Mouse (Mus musculus): ENCODE data around the gene Wdfy3.

The Wdfy3 gene

DNA sequence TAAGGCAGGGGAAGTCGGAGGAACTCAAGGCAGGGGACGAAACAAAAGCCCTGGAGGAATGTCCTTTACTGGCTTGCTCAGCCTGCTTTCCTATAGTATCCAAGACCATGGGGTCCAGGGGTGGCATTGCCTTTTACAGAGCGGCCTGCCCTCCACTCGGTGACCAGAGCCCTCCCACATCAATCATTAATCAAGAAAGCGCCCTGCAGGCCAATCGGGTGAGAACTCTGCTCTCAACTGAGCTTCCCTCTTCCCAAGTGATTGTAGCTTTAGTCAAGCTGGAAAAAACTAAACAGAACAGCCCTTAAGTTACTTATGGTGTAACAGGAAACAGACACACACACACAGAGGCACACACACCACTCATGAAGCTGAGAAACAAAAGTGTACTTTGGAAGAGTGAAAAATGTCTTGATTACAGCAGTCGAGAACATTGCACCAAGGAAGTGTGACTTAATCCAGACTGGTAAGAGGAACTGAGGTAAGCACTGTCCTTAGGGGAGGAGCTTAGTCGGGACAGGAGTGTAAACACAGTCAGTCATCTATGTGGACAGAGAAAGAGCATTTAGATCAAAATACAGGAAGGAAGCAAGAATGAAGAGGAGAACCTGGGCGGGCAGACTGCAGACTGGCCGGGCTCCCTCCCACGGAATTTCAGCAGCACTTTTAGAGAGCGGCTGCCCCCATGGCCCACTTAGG lies 101.4 kb downstream of the Wdfy3 start:
- in situ Hi-C loops (cut with MboI; ENCODE audit: low pct_unique_long_range_greater_than_20kb in 1 of 2, low sequenced_read_pairs in 2 of 2, unreplicated experiment in 1 of 2) = no loop called here

DNA sequence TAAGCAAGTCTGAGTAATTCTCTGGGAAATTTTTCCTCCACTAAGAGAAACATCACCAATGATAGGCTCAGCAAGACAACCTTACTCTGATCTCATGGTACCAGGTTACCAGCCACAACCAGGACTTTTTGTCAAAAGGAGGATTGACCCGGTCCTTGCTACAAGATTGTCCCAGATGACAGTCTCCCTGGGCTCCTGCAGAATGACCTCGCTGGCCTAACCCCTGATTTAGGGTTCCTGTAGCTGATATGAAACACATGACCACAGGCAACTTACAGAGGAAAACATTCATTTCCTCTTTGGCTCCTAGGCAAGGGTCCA lies 101.9 kb downstream of the Wdfy3 start:
- in situ Hi-C loops (cut with MboI; ENCODE audit: low pct_unique_long_range_greater_than_20kb in 1 of 2, low sequenced_read_pairs in 2 of 2, unreplicated experiment in 1 of 2) = no loop called here

DNA sequence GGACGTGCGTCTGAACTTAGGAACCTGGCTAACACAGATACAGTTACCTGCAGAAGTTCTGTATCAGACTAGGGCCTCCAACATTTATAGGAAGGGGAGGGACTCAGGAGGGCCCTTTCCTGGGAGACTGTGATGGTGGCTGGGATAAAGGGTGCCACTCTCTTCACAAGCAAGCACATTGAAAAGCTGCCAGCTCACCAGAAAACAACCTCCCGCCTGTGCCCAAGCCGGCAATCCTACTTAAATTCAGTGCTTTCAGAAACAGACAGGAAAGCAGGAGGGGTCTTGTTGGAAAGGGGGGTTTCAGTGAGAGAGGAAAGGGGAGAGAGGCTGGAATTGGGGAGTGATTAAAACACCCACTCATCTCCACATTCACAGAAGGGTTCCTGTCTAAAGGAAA lies 106.9 kb downstream of the Wdfy3 start:
- in situ Hi-C loops (cut with MboI; ENCODE audit: low pct_unique_long_range_greater_than_20kb in 1 of 2, low sequenced_read_pairs in 2 of 2, unreplicated experiment in 1 of 2) = no loop called here

DNA sequence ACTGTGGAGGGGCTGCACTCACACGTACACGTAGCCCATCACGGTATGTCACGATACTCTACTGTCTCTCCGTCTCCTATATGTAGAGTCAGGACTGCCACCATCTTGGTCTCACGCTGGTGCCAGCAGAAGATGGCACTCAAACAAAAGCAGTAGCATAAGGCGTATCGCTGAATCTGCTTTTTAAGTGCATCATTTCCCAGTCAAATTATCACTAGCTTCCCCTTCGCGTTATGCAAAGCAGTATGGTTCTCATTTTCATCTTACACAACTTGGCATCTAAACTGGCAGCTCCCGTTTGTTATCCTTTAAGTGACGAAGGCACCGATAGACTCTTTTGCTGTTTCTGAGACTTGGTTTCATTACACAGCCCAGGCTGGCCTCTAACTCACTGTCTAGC lies 110.4 kb downstream of the Wdfy3 start:
- in situ Hi-C loops (cut with MboI; ENCODE audit: low pct_unique_long_range_greater_than_20kb in 1 of 2, low sequenced_read_pairs in 2 of 2, unreplicated experiment in 1 of 2) = no loop called here

DNA sequence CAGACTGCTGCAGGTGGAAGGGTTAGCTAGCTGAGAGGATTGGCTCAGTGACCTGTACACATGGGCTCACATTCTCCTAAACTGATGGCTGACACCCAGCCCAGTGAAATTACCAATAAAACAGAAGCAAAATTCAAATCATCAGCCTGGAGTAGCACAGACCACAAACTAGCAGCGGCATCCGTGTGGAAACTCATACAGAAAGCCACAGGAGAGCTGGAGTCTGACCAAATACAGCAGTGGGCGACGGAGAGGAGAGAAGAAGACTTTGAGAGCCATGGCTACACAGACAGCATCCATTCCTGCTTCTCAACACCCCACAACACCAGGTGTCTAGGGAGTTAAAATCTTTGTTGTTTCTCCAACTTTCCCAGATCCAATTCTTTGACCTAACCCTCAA lies 110.8 kb downstream of the Wdfy3 start:
- in situ Hi-C loops (cut with MboI; ENCODE audit: low pct_unique_long_range_greater_than_20kb in 1 of 2, low sequenced_read_pairs in 2 of 2, unreplicated experiment in 1 of 2) = no loop called here

DNA sequence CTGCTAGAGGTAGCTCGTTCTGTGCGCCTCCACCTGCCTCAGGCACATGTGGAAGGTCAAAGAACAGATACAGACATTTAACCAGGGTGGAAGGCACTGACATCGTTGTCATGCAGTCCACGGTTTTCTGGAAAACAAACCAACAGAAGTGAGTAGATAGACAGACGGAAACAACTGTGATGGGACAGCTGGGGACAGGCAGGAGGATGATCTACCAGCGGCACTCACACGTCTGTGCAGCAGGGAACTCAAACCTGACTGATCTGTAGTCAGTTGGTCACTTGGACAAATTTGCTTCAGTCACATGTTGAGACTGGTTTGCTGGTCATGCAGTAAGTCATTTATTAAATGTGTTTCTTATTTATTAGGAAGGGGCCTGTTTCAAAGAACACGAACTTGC lies 112.3 kb downstream of the Wdfy3 start:
- in situ Hi-C loops (cut with MboI; ENCODE audit: low pct_unique_long_range_greater_than_20kb in 1 of 2, low sequenced_read_pairs in 2 of 2, unreplicated experiment in 1 of 2) = no loop called here

DNA sequence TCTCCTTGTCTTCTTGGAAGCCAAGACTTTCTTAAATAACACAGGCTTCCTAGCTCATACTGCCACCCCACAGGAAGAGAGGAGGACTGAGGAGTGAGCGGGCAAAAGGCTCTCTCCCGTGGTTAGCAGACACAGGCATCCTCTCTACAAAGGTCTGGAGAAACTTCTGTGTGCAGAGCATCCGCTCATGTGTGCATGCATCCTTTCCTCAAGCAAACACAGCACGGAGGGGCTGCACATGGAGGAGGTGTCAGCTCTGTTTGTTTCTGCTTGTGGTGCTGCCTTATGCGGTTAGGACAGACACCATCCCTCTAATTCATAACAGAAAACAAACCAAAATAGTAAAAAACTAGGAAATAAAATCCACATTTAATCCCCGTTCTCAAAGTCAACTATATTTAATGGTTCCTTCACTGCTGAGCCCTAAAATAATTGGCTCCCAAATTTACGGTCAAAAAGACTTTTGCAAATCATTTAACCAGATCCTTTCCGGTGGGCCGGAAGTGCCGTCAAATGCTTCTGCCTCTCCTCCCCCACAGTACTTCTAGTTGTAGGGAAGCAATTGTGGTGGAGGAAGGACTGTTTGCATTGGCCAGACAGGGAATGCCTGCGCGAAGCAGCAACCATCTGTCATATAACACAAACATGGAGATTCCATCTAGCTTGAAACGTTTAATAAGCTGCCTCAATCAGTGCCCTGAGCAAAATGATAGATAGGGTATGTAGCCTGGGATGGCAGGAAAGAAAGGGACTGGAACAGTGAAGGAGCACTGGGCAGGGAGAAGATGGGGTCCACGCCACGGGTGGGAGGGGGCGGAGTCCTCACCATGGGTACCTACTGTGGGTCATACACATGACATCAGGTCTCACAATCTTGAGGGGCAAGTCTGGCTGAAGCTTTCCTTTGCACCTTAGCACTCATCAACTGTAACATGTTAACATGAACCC lies 115.1 kb downstream of the Wdfy3 start:
- in situ Hi-C loops (cut with MboI; ENCODE audit: low pct_unique_long_range_greater_than_20kb in 1 of 2, low sequenced_read_pairs in 2 of 2, unreplicated experiment in 1 of 2) = no loop called here

DNA sequence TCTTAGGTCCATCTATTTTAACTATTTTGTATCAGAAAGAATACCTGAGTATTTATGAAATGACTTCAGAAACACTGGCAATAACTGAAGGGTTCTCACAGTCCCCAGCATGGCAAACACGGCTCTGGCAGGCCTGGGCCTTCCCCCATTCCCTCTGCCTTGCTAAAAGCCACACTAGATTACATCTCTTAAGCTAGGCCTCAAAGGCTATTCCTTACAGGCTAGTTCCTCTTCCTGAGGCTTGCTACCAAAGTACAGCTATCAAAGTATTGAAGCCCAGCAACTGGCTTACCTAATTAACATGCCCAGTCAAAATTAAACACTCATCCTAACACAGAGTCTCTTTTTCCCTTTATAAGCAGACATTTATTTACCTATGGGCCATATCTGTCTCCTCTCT lies 117.8 kb downstream of the Wdfy3 start:
- in situ Hi-C loops (cut with MboI; ENCODE audit: low pct_unique_long_range_greater_than_20kb in 1 of 2, low sequenced_read_pairs in 2 of 2, unreplicated experiment in 1 of 2) = no loop called here

DNA sequence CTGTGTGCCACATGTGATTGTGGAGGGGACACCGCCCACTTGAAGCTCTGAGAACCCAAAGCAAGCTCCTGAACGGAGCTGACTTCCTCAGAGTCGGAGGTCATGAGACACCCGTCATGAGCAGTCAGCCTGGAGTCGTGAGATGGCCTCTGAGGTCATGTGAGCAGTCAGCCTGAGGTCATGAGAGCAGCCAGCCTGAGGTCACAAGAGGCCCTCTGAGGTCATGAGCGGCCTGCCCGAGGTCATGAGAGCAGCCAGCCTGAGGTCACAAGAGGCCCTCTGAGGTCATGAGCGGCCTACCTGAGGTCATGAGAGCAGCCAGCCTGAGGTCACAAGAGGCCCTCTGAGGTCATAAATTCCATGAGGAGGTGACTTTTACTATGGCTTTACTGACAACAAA lies 120.4 kb downstream of the Wdfy3 start:
- in situ Hi-C loops (cut with MboI; ENCODE audit: low pct_unique_long_range_greater_than_20kb in 1 of 2, low sequenced_read_pairs in 2 of 2, unreplicated experiment in 1 of 2) = no loop called here

DNA sequence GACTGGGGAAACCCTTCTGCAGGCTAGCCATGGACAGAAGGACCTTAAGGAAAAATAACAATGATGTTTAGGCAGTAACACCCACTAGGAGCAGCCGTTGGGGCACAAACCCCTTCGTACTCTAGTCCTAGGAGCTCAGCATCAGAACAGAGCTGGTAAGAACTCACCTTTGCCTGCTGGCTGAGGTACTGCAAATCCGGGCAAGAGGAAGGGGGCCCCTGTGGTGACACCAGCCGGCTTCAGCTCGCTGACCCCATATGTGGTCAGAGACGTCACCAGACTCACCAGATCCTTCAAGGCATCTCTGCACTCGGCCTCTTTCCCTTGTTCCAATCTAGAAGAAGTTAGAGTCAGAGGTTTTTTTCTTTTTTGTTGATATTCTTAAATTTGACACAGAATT lies 121.1 kb downstream of the Wdfy3 start:
- in situ Hi-C loops (cut with MboI; ENCODE audit: low pct_unique_long_range_greater_than_20kb in 1 of 2, low sequenced_read_pairs in 2 of 2, unreplicated experiment in 1 of 2) = no loop called here

DNA sequence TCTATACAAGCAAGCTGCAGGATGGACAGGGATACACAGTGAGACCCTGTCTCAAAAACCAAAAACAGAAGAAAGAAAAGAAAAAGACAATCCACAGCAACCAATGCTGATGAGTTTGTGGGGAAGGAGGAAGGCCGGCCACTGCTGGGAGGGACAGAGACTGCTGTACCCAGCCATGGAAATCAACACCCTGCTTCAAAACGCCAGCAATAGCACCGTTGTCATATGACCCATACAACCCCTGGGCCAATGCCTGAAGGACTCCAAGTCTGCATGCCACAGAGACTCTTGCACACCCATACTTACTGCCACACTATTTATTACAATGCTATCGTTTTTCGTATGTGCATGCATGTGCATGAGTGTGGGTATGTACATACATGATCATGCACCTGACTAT lies 124.0 kb downstream of the Wdfy3 start:
- in situ Hi-C loops (cut with MboI; ENCODE audit: low pct_unique_long_range_greater_than_20kb in 1 of 2, low sequenced_read_pairs in 2 of 2, unreplicated experiment in 1 of 2) = no loop called here

DNA sequence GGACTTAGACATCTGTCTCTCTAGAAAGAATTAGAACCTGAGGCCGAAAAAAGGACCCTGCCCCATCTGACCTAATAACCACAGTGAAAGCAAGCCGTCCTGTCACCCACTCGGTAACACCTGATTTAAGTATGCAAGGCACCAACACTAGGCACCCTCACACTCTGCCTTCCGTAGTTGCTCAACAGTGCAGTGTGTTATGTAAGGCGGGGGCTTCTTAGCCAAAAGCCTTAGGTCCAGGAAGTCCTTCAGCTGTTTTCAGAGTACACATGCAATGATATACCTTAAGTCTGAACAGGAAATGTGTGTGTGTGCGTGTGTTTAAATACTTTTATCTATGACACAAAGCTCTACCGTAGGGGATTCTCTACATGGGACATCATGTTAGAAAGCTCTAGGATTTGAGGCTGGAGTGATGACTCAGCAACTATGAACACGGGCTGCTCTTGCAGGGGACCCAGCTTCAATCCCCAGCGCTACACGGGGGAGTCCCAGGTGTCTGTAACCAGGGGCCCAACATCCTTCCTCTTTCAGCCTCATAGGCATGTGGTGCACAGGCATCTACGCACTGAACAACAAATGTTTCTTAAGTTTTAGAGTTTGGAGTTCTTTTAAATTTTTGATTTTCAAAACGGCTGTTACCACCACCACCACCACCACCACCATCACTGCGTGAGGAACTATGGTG lies 131.7 kb downstream of the Wdfy3 start:
- in situ Hi-C loops (cut with MboI; ENCODE audit: low pct_unique_long_range_greater_than_20kb in 1 of 2, low sequenced_read_pairs in 2 of 2, unreplicated experiment in 1 of 2) = no loop called here

DNA sequence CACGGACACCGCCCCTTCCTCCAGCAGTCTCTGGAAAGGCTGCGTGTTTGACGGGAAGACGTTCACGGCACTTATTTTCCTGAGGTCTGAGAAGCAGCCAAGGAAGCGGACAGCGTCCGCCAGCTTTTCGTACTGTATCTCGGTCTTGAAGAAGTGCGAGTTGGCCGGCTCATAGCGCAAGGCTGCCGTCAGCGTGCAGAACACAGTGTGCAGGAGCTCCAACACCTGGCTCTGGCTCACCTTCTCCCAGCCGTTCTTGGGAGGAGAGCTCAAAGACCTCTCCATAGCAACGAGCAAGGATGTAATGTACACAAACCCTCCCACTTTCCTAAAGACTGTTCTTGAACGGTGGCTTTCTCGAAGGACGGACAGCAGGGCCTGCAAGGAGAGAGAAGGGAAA lies 132.4 kb downstream of the Wdfy3 start:
- in situ Hi-C loops (cut with MboI; ENCODE audit: low pct_unique_long_range_greater_than_20kb in 1 of 2, low sequenced_read_pairs in 2 of 2, unreplicated experiment in 1 of 2) = no loop called here

DNA sequence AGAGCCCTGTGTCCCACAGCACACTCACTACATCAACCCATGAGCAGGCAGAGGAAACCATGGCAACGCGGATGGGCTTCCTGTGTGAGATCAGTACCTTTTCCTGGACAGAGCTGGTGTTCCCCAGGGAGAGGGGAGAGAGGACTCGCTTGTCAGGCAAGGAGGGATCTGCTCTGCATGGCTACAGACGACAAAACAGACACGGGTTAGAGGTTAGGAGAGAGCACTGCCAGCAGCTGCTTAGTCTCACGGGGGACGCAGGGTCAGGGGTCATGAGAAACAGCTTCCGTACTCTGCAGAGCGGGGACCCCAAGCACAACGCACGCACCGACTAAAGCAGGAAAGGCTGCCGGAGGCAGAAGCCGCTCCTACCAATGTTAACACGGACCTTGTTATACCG lies 133.8 kb downstream of the Wdfy3 start:
- in situ Hi-C loops (cut with MboI; ENCODE audit: low pct_unique_long_range_greater_than_20kb in 1 of 2, low sequenced_read_pairs in 2 of 2, unreplicated experiment in 1 of 2) = no loop called here

DNA sequence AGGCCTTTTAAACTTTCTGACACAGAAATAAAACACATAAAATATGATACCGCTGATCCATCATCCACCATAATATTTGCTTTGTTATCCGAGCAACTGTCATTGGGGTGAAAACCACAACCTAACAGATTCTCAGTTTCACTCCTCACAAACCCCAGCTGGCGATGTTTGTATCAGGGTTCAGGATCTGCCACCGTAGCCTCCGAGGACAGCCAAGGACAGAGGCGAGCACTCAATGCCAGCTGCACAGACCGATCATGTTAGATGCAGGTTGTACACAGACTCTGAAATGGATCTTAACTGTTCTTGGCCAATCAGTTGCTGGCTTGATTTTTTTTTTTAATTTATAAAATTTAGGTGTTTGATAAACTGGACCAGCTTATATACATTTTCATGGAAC lies 135.1 kb downstream of the Wdfy3 start:
- in situ Hi-C loops (cut with MboI; ENCODE audit: low pct_unique_long_range_greater_than_20kb in 1 of 2, low sequenced_read_pairs in 2 of 2, unreplicated experiment in 1 of 2) = no loop called here

DNA sequence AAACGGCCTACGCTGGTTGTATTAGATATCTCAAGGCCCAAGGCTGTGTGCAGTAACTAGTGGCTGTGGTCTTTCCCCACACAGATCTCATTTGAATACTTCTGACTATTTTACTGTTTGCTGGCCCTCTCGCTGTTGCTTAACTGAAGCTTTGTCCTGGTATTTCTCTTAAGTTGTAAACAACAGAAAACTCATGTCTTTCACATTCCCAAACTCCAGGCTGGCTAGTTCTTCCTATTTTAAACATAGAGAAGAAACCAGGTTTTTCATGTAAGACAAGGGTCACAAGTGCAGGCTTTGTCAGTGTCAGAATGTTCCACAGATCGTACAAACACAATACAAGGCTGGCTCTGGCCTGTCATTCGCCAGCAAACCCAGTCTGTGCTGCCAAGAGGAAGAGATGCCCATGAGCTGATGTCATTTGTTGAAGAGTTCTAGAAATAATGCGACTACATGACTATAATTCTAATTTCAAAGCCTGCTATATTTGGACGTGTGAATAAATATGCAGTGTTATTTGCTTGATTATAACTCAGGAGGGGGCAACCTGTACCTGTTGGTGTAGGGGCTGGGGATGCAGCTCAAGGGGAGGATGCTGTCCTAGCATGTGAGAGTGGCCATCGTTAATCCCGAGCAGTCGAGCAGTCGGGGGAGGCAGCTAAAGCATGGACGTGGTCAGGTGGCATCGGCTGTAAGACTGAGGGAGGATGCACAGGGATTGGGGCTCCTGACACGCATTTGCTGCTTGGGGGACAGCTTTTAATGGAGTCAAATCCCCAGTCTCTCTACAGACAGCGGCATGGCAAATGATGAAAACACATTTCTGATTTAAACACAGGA lies 136.5 kb downstream of the Wdfy3 start:
- in situ Hi-C loops (cut with MboI; ENCODE audit: low pct_unique_long_range_greater_than_20kb in 1 of 2, low sequenced_read_pairs in 2 of 2, unreplicated experiment in 1 of 2) = no loop called here

DNA sequence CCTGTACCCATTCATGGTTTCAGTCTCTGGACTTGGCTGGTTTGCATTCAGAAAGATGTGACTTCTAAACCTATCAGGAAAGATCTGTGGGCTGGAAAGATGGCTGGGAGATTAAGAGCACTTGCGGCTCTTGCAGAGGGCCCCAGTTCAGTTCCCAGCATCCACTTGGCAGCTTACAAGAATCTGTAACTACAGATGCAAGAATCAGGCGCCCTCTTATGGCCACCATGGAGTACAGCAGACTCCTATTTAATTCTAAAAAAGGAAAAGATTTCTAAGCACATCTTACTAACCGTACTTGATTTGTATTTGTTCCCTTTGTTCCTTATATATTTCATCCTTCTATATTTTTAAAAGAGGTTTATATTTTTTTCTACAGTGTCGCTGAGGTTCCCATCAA lies 137.7 kb downstream of the Wdfy3 start:
- in situ Hi-C loops (cut with MboI; ENCODE audit: low pct_unique_long_range_greater_than_20kb in 1 of 2, low sequenced_read_pairs in 2 of 2, unreplicated experiment in 1 of 2) = no loop called here

DNA sequence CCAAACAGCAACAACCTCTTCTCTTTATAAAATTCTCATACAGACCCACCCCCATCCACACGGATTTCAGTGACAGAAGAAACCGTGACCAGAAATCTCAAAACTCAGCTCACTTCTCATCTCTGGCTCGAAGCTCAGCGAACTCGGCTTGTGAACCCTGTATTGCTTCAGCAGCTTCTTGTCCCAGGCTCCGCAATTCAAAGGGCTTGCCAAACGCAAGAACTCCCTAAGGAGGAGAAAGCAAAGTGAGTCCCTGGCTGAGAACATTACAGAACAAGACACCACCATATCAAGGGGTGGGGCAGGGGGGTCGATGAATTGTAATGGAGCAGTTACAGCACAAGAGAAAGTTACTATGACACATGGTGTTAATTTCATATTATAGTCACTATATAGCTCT lies 143.4 kb downstream of the Wdfy3 start:
- in situ Hi-C loops (cut with MboI; ENCODE audit: low pct_unique_long_range_greater_than_20kb in 1 of 2, low sequenced_read_pairs in 2 of 2, unreplicated experiment in 1 of 2) = no loop called here

DNA sequence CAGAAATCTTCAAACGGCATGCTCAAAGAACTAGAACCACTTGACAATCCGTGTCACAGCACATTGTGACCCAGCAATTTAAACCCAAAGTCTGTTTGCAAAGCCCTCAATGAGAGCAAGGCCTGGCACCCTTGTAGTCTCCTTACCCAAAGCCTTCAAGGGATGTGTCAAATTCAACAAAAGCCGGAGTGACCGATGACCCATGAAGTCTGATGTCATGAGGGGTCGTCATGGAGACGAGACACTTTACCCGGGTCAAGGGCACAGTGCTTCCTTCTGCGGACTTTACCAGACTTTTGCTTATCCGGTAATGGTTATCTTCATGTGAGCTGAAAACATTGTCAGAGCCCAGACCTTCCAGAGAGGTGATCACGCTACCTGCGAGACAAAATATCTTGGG lies 146.0 kb downstream of the Wdfy3 start:
- in situ Hi-C loops (cut with MboI; ENCODE audit: low pct_unique_long_range_greater_than_20kb in 1 of 2, low sequenced_read_pairs in 2 of 2, unreplicated experiment in 1 of 2) = no loop called here

All from mouse embryonic stem cell (cell line).